Mouse (Mus musculus) thymus, adult 2 months (tissue): ENCODE measurements around the gene Dnmt3a.

Experiments
- CTCF ChIP-seq: fragments of 200-500 bp; IDR thresholded peaks from 2 replicates; pipeline ENCODE4 v1.5.1; 2012; ENCODE audit warnings: mild to moderate bottlenecking, control low read depth, low read length, moderate library complexity, borderline replicate concordance; ENCODE audit not compliant: control insufficient read depth, poor library complexity, insufficient read depth; ENCODE audit errors: extremely low read depth
- POLR2A ChIP-seq: fragments of 200-500 bp; IDR thresholded peaks from 2 replicates; pipeline ENCODE4 v1.6.1; 2012; ENCODE audit warnings: mild to moderate bottlenecking, low read length, control low read depth, moderate library complexity; ENCODE audit not compliant: control insufficient read depth, poor library complexity, insufficient read depth; ENCODE audit errors: extremely low read depth

- TF ChIP-seq CTCF (no peak), POLR2A (no peak)
Observed at GRCm38 (mm10) chr12:3784258-3784657, 21.5 kb upstream of the Dnmt3a start.
